Mouse (Mus musculus) hindbrain, postnatal 0 days (tissue): ENCODE data around the gene Lrpap1. TPM values are rescaled to one million over a fixed set of nuclear protein-coding genes. Genes with fewer than 3 reads are reported as not detected.
A peak's percentile ranks its signal among the peaks of the same experiment; 100 is the strongest.

ENCODE experiments used
- ATAC-seq: fragments of 200-750 bp; cut with Nextera tagmentation; 2 replicates; pipeline ENCODE4 v1.8.0; 2017; ENCODE audit warnings: mild to moderate bottlenecking, moderate TSS enrichment, moderate library complexity
- DNase-seq: peaks from one replicate; pipeline ENCODE4 v3.0.0-alpha.2; 2015; ENCODE audit warnings: low spot score
- H3K27ac ChIP-seq: fragments of 300-500 bp; sonication (generic); 2 replicates; pipeline ENCODE4 v1.5.1; 2014; ENCODE audit warnings: mild to moderate bottlenecking
- H3K27me3 ChIP-seq: fragments of 300-500 bp; sonication (generic); 2 replicates; pipeline ENCODE4 v1.6.1; 2014; ENCODE audit warnings: low read length, mixed read lengths; ENCODE audit not compliant: insufficient read depth
- H3K36me3 ChIP-seq: fragments of 300-500 bp; sonication (generic); 2 replicates; pipeline ENCODE4 v1.6.1; 2014; ENCODE audit warnings: low read length, mixed read lengths; ENCODE audit not compliant: insufficient read depth
- H3K4me1 ChIP-seq: fragments of 300-500 bp; sonication (generic); 2 replicates; pipeline ENCODE4 v1.6.1; 2014; ENCODE audit warnings: antibody characterized with exemption, low read length, mixed read lengths; ENCODE audit not compliant: insufficient read depth
- H3K4me2 ChIP-seq: fragments of 300-500 bp; sonication (generic); 2 replicates; pipeline ENCODE4 v1.6.1; 2014; ENCODE audit warnings: low read depth, mild to moderate bottlenecking, low read length, moderate library complexity, mixed read lengths
- H3K4me3 ChIP-seq: fragments of 300-500 bp; sonication (generic); 2 replicates; pipeline ENCODE4 v1.5.1; 2014; ENCODE audit warnings: low read length
- H3K9ac ChIP-seq: fragments of 300-500 bp; sonication (generic); replicated peaks from 2 replicates; pipeline ENCODE4 v1.6.1; 2014; ENCODE audit warnings: mild to moderate bottlenecking, low read length, moderate library complexity, mixed read lengths
- H3K9me3 ChIP-seq: fragments of 300-500 bp; sonication (generic); 2 replicates; pipeline ENCODE4 v1.6.1; 2016; ENCODE audit warnings: low read length, mixed read lengths
- CTCF ChIP-seq: IDR thresholded peaks from 2 replicates; pipeline ENCODE4 v1.5.1; 2016; ENCODE audit warnings: antibody characterized with exemption, control low read depth, low read depth
- WGBS: fragments of 180-500 bp; shearing (Covaris S2); extraction: QIAGEN DNeasy Blood & Tissue Kit; methylation state at CpG from one replicate; pipeline ENCODE4 v1.1.7; 2014; 5-methylcytosine and 5-hydroxymethylcytosine counted together
- polyA plus RNA-seq: library from polyadenylated mRNA; unstranded; fragments of >200 nt; fragmentation: Nextera tagmentation; extraction: Ambion mirVana; gene quantifications from 2 replicates; pipeline ENCODE4 v1.2.1, GENCODE M21; 2015
- total RNA-seq: library from RNA; depleted of rRNA; stranded (reverse); fragments of >200 nt; gene quantifications from 2 replicates; pipeline ENCODE4 v1.2.3, GENCODE M21; 2014

The Lrpap1 gene
- total and polyA plus RNA-seq, 2 experiments from 2014 or later, result 99.5 to 200 TPM

DNA sequence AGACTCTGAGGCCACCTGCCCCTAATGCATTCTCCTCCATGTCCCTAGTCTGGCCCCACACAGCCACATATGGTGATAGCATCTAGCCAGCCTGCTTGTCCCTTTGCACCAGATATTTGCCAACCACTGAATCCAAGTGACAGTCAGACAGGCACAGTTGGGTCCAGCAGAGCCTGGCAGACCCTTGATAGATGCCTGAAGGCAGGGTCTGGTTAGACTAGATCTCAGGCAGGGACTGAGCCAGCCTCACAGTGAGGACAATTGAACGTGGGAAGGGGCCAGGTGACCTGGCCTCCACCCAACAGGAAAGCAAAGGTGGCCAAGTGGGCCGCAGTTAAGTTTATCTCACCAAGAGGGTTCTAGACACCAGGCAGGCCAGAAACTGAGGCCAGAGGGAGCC is 39.1 kb upstream of the Lrpap1 start:
- H3K9me3 ChIP-seq, result no peaks in the 10 kb centered on the region
- no peak for DNase-seq
- TF ChIP-seq CTCF, result no peak
- no peak overlapping the region for H3K27ac ChIP-seq
- WGBS, result 72% methylated on average over 2 of the region's 2 CpGs
- no peak overlapping the region for H3K9ac ChIP-seq
- no peak for ATAC-seq
- H3K4me2 ChIP-seq, result no peak overlapping the region
- H3K27me3 ChIP-seq, result no peaks in the 10 kb centered on the region
- no peak overlapping the region for H3K4me3 ChIP-seq
- no peaks in the 10 kb centered on the region for H3K36me3 ChIP-seq
- H3K4me1 ChIP-seq, result peaks cover 35% of the 10 kb centered on the region

DNA sequence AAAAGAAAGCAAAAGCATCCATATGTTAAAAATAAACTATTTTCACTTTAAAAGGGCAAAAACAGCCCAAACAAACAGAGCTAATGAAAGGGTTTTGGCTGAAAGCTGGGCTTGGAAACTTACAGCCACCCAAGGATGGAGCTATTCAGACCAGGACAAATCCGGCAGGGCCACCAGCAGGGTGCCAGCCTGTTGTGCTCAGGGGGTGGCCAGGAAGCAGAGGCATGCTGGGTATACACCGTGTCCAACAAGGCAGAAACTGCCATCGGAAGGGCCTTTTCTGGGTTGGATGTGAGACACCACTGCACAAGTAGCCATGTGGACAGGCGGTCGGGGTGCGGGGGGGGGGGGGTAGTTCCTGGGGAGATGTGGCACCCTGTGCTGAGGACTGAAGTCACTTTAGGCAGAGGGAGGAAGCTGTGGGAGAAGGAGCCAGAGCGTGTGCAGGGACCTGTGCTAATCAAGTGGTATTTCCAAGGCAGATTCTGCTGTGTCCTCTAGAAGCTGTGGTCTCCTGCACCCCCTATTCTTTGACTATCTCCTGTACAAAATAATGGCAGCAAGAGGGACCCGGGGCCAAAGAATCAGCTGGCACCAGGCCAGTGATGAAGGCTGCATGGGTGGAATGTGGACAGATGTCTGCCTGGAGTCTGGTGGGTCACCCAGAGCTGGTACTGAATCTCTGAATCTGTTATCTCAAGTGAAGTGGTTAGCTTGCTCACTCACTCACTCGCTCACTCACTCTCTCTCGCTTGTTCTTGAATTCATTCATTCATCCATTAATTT is 38.1 kb upstream of the Lrpap1 start:
- Histone ChIP-seq H3K27me3 (no peaks in the 10 kb centered on the region), H3K4me1 (peaks cover 33% of the 10 kb centered on the region), H3K9me3 (no peaks in the 10 kb centered on the region), H3K4me3 (no peak overlapping the region), H3K36me3 (no peaks in the 10 kb centered on the region), H3K27ac (no peak overlapping the region), H3K9ac (no peak overlapping the region), H3K4me2 (no peak overlapping the region)
- 39% methylated on average over 10 of the region's 10 CpGs for WGBS
- no peak for DNase-seq
- no peak for ATAC-seq
- no peak for TF ChIP-seq CTCF

DNA sequence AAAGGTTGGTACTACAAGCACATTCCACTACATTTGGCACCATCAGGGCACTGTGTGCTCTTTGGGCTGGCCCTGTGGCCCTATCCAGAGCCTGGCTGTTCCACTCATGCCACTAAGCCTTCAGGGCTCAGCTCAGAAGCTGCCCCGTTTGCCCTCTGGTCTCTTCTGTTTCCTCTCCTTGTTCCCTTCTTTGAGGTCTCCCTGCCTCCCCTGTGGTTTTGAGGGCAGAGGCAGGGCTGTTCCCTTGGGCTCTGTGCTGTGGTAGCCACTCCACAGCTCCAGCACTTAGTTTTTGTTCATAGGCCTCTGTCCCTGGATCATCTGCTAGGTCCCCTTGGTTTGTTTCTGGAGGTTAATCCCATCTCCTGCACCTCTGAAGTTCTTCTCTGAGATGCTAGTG is 37.3 kb upstream of the Lrpap1 start:
- no peaks in the 10 kb centered on the region for H3K36me3 ChIP-seq
- no peaks in the 10 kb centered on the region for H3K27me3 ChIP-seq
- peaks cover 39% of the 10 kb centered on the region for H3K4me1 ChIP-seq
- TF ChIP-seq CTCF, result no peak
- DNase-seq, result no peak
- 44% methylated on average over 1 of the region's 1 CpGs for WGBS
- H3K4me2 ChIP-seq, result no peak overlapping the region
- no peaks in the 10 kb centered on the region for H3K9me3 ChIP-seq
- H3K4me3 ChIP-seq, result no peak overlapping the region
- H3K9ac ChIP-seq, result no peak overlapping the region
- no peak overlapping the region for H3K27ac ChIP-seq
- ATAC-seq, result no peak

DNA sequence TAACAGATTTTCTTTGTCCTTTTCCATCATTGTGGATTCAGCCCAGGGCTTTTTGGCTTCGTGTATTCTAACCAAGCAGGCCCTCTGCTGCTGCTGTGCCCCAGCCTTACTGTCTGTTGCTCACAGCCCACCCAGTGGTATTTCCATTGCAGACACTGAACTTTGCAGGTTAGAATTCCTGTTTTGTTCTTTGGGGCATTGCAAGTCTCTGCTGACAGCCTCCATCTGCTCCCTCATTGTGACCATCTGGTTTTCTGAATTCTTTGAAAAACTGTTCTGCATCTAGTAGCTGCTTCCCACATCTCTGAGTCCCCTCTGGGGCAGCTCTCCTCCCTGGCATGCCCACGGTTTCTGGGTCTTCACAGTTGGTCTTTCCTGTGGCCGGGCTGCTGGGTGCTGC is 35.8 kb upstream of the Lrpap1 start:
- H3K9me3 ChIP-seq, result no peaks in the 10 kb centered on the region
- no peak overlapping the region for H3K4me3 ChIP-seq
- DNase-seq (peak; percentile 56), ATAC-seq (no peak)
- no peaks in the 10 kb centered on the region for H3K36me3 ChIP-seq
- H3K27me3 ChIP-seq, result no peaks in the 10 kb centered on the region
- 29% methylated on average over 3 of the region's 3 CpGs for WGBS
- peak overlapping the region; percentile 62; the same call in 1 of the 2 replicates for H3K27ac ChIP-seq
- peaks cover 29% of the 10 kb centered on the region for H3K4me1 ChIP-seq
- no peak for TF ChIP-seq CTCF
- H3K9ac ChIP-seq, result no peak overlapping the region
- H3K4me2 ChIP-seq, result no peak overlapping the region

DNA sequence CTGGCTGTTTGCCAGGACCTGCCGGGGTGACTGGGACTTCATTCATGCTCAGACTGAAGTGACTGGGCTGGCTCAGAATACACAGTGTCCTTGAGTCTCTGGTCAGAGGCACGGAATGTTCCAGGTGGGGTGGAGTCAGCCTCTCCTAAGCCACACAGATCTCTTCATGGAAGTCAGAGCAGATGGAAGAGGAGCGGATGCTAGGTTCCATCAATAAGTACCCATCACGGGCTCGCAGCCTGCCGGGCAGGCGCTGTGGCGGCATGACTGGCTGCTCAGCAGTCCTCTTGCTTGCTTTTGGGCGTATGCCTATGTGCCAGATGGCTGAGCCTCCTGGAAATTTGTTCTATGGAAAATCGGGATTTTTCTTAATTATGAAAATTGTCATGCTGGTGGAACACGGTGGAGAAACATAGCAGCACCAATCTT is 32.6 kb upstream of the Lrpap1 start:
- peak; percentile 73 for DNase-seq
- H3K4me2 ChIP-seq, result no peak overlapping the region
- no peaks in the 10 kb centered on the region for H3K27me3 ChIP-seq
- H3K27ac ChIP-seq, result peak overlapping the region; percentile 73
- H3K36me3 ChIP-seq, result no peaks in the 10 kb centered on the region
- no peak for TF ChIP-seq CTCF
- ATAC-seq, result peak; percentile 77
- H3K4me3 ChIP-seq, result no peak overlapping the region
- H3K4me1 ChIP-seq, result peaks cover 17% of the 10 kb centered on the region
- WGBS, result 44% methylated on average over 11 of the region's 11 CpGs
- H3K9ac ChIP-seq, result no peak overlapping the region
- no peaks in the 10 kb centered on the region for H3K9me3 ChIP-seq

DNA sequence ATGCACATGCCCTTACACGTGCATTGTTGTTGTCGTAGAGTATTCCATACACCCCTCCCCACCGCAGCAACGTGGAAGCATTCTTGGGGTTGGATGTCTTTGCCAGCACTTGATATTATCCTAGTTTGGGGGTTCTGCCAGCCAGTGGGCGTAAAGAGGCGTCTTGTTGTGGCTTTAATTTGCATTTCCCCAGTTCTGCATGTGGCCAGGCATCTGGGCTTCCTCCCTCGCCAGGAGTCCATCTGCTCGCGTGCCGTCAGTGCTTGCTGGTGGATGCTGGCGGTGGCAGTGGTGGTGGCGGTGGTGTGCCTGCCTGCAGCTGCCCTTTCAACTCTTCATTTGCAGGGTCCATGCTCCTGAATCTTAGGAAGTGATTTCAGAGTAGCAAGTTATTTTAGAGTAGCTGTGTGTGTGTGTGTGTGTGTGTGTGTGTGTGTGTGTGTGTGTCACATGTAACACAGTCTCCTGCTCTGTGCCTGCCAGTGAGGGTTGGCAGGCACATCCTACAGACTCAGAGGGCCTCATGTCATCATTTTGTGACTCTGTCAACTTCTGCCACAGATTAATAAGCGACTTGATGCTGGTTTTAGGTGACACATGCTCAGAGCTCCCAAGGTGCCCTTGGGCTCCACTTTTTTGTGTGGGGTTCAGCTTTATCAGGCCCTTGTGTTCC is 32.1 kb upstream of the Lrpap1 start:
- H3K36me3 ChIP-seq, result no peaks in the 10 kb centered on the region
- H3K4me2 ChIP-seq, result no peak overlapping the region
- H3K9me3 ChIP-seq, result no peaks in the 10 kb centered on the region
- ATAC-seq (peak; percentile 70), DNase-seq (peak; percentile 72)
- WGBS, result 29% methylated on average over 13 of the region's 13 CpGs
- H3K4me3 ChIP-seq, result no peak overlapping the region
- TF ChIP-seq CTCF, result no peak
- no peaks in the 10 kb centered on the region for H3K27me3 ChIP-seq
- H3K4me1 ChIP-seq, result peaks cover 16% of the 10 kb centered on the region
- H3K27ac ChIP-seq, result peak overlapping the region; percentile 73
- H3K9ac ChIP-seq, result no peak overlapping the region

DNA sequence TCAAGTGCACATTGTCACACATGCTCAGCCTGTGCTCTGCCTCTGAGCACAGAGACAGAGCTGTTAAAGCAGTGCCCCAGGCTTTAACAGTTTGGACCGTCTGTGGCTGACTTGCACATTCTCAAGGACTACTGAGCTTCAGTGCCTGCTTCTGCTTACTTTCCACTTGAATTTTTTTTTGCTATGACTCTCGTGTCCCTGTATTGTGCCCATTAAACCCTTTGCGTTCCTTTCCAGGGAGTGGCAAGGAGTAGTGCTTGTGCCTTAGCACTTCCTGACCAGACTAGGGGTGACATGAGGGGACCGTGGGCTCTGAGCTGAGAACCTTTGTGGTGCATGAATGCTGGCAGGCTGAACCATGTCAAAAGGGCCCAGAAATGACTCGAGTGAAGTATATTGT is 30.3 kb upstream of the Lrpap1 start:
- no peaks in the 10 kb centered on the region for H3K36me3 ChIP-seq

More for the DNA sequence above, 30.3 kb upstream of the Lrpap1 start:
- 78% methylated on average over 5 of the region's 5 CpGs for WGBS
- no peak overlapping the region for H3K27ac ChIP-seq
- H3K27me3 ChIP-seq, result no peaks in the 10 kb centered on the region
- H3K9me3 ChIP-seq, result no peaks in the 10 kb centered on the region
- H3K9ac ChIP-seq, result no peak overlapping the region
- peaks cover 8% of the 10 kb centered on the region for H3K4me1 ChIP-seq
- no peak for TF ChIP-seq CTCF
- DNase-seq (no peak), ATAC-seq (no peak)
- no peak overlapping the region for H3K4me2 ChIP-seq
- H3K4me3 ChIP-seq, result no peak overlapping the region
